Mouse (Mus musculus): ENCODE results near the gene Lamtor5. TPM values are rescaled to one million over a fixed set of nuclear protein-coding genes. Genes with fewer than 3 reads are reported as not detected.

Gene Lamtor5
- 187 and 189 TPM in 2 replicates for polyA plus RNA-seq (2014; fragmentation: Nextera tagmentation; extraction: Ambion mirVana)

GRCm38 (mm10) chr3:107278479-107279269 is at the start of gene Lamtor5:
Gene Lamtor5 (plus strand): TSS chr3:107278858.
- H3K27me3 ChIP-seq (ENCODE audit: control insufficient read depth, insufficient read depth, low read length), result no peaks in the 10 kb centered on the region
- WGBS, result 3% methylated on average over 43 of the region's 43 CpGs
- peak within 1 kb of the TSS; percentile 76 for H3K9ac ChIP-seq (ENCODE audit: low read length)
- H3K4me1 ChIP-seq (ENCODE audit: control insufficient read depth, insufficient read depth, low read length), result peaks cover 9% of the 10 kb centered on the region; the same call in 1 of the 2 replicates
- no peaks in the 10 kb centered on the region for H3K9me3 ChIP-seq (ENCODE audit: control insufficient read depth, low read length)
- H3K36me3 ChIP-seq (ENCODE audit: control insufficient read depth, insufficient read depth, low read length), result 0 out of 2 replicates have a peak, but pooled peaks cover 2% of the 10 kb centered on the region
- H3K4me2 ChIP-seq (ENCODE audit: low read depth), result peak within 1 kb of the TSS; percentile 69
- ATAC-seq (ENCODE audit: insufficient read depth, low FRiP score, low TSS enrichment) (peak; percentile 93), DNase-seq (ENCODE audit: low spot score) (peak; percentile 92)
- peak within 1 kb of the TSS; percentile 87 for H3K4me3 ChIP-seq (ENCODE audit: low read depth, low read length)
- H3K27ac ChIP-seq (ENCODE audit: low read depth, low read length), result no peak within 1 kb of the TSS

- Histone ChIP-seq H3K4me3 (ENCODE audit: low read depth, low read length) (no peak overlapping the region), H3K27ac (ENCODE audit: low read depth, low read length) (no peak overlapping the region), H3K36me3 (ENCODE audit: control insufficient read depth, insufficient read depth, low read length) (no peaks in the 10 kb centered on the region), H3K9ac (ENCODE audit: low read length) (no peak overlapping the region), H3K4me2 (ENCODE audit: low read depth) (no peak overlapping the region), H3K4me1 (ENCODE audit: control insufficient read depth, insufficient read depth, low read length) (no peaks in the 10 kb centered on the region; the same call in 1 of the 2 replicates), H3K9me3 (ENCODE audit: control insufficient read depth, low read length) (no peaks in the 10 kb centered on the region), H3K27me3 (ENCODE audit: control insufficient read depth, insufficient read depth, low read length) (no peaks in the 10 kb centered on the region)
- ATAC-seq (ENCODE audit: insufficient read depth, low FRiP score, low TSS enrichment), result no peak
- no peak for DNase-seq (ENCODE audit: low spot score)
- 82% methylated on average over 5 of the region's 5 CpGs for WGBS
Observed at GRCm38 (mm10) chr3:107229221-107229620, 49.4 kb upstream of the Lamtor5 start.

GRCm38 (mm10) chr3:107229822-107230221 is 48.8 kb upstream of the Lamtor5 start:
- Histone ChIP-seq H3K9ac (ENCODE audit: low read length) (no peak overlapping the region), H3K27me3 (ENCODE audit: control insufficient read depth, insufficient read depth, low read length) (no peaks in the 10 kb centered on the region), H3K4me1 (ENCODE audit: control insufficient read depth, insufficient read depth, low read length) (no peaks in the 10 kb centered on the region; the same call in 1 of the 2 replicates), H3K4me3 (ENCODE audit: low read depth, low read length) (no peak overlapping the region), H3K27ac (ENCODE audit: low read depth, low read length) (no peak overlapping the region), H3K4me2 (ENCODE audit: low read depth) (no peak overlapping the region), H3K9me3 (ENCODE audit: control insufficient read depth, low read length) (no peaks in the 10 kb centered on the region), H3K36me3 (ENCODE audit: control insufficient read depth, insufficient read depth, low read length) (no peaks in the 10 kb centered on the region)
- ATAC-seq (ENCODE audit: insufficient read depth, low FRiP score, low TSS enrichment) (no peak), DNase-seq (ENCODE audit: low spot score) (no peak)
- 79% methylated on average over 5 of the region's 5 CpGs for WGBS

- H3K4me3 ChIP-seq (ENCODE audit: low read depth, low read length), result no peak within 1 kb of the TSS
- no peaks in the 10 kb centered on the region for H3K27me3 ChIP-seq (ENCODE audit: control insufficient read depth, insufficient read depth, low read length)
- H3K27ac ChIP-seq (ENCODE audit: low read depth, low read length), result no peak within 1 kb of the TSS
- DNase-seq (ENCODE audit: low spot score) (no peak), ATAC-seq (ENCODE audit: insufficient read depth, low FRiP score, low TSS enrichment) (no peak)
- no peaks in the 10 kb centered on the region for H3K9me3 ChIP-seq (ENCODE audit: control insufficient read depth, low read length)
- no peak within 1 kb of the TSS for H3K4me2 ChIP-seq (ENCODE audit: low read depth)
- WGBS, result 58% methylated on average over 1 of the region's 1 CpGs
- no peaks in the 10 kb centered on the region; the same call in 1 of the 2 replicates for H3K4me1 ChIP-seq (ENCODE audit: control insufficient read depth, insufficient read depth, low read length)
- H3K9ac ChIP-seq (ENCODE audit: low read length), result no peak within 1 kb of the TSS
- H3K36me3 ChIP-seq (ENCODE audit: control insufficient read depth, insufficient read depth, low read length), result no peaks in the 10 kb centered on the region
Observed at GRCm38 (mm10) chr3:107230527-107230926, 48.1 kb upstream of the Lamtor5 start, which contains the start of gene A630076J17Rik. Gene A630076J17Rik (plus strand): TSS chr3:107230614.

- DNase-seq (ENCODE audit: low spot score) (peak; percentile 21), ATAC-seq (ENCODE audit: insufficient read depth, low FRiP score, low TSS enrichment) (no peak)
- no peaks in the 10 kb centered on the region; the same call in 1 of the 2 replicates for H3K4me1 ChIP-seq (ENCODE audit: control insufficient read depth, insufficient read depth, low read length)
- no peaks in the 10 kb centered on the region for H3K27me3 ChIP-seq (ENCODE audit: control insufficient read depth, insufficient read depth, low read length)
- 53% methylated on average over 4 of the region's 4 CpGs for whole genome bisulfite sequencing
- no peaks in the 10 kb centered on the region for H3K36me3 ChIP-seq (ENCODE audit: control insufficient read depth, insufficient read depth, low read length)
- H3K4me3 ChIP-seq (ENCODE audit: low read depth, low read length), result no peak overlapping the region
- H3K9me3 ChIP-seq (ENCODE audit: control insufficient read depth, low read length), result no peaks in the 10 kb centered on the region
- H3K27ac ChIP-seq (ENCODE audit: low read depth, low read length), result no peak overlapping the region
- no peak overlapping the region for H3K4me2 ChIP-seq (ENCODE audit: low read depth)
- H3K9ac ChIP-seq (ENCODE audit: low read length), result no peak overlapping the region
Observed at GRCm38 (mm10) chr3:107231202-107231601, 47.5 kb upstream of the Lamtor5 start.

- 7% methylated on average over 11 of the region's 11 CpGs for WGBS
- Histone ChIP-seq H3K4me2 (ENCODE audit: low read depth) (no peak overlapping the region), H3K4me1 (ENCODE audit: control insufficient read depth, insufficient read depth, low read length) (no peaks in the 10 kb centered on the region; the same call in 1 of the 2 replicates), H3K27ac (ENCODE audit: low read depth, low read length) (no peak overlapping the region), H3K27me3 (ENCODE audit: control insufficient read depth, insufficient read depth, low read length) (no peaks in the 10 kb centered on the region), H3K9ac (ENCODE audit: low read length) (no peak overlapping the region), H3K4me3 (ENCODE audit: low read depth, low read length) (no peak overlapping the region), H3K36me3 (ENCODE audit: control insufficient read depth, insufficient read depth, low read length) (no peaks in the 10 kb centered on the region), H3K9me3 (ENCODE audit: control insufficient read depth, low read length) (no peaks in the 10 kb centered on the region)
- DNase-seq (ENCODE audit: low spot score) (peak; percentile 86), ATAC-seq (ENCODE audit: insufficient read depth, low FRiP score, low TSS enrichment) (peak; percentile 18)
Observed at GRCm38 (mm10) chr3:107233351-107233813, 45.3 kb upstream of the Lamtor5 start.

GRCm38 (mm10) chr3:107233945-107234344 is 44.7 kb upstream of the Lamtor5 start:
- WGBS, result 29% methylated on average over 2 of the region's 2 CpGs
- Histone ChIP-seq H3K36me3 (ENCODE audit: control insufficient read depth, insufficient read depth, low read length) (no peaks in the 10 kb centered on the region), H3K27me3 (ENCODE audit: control insufficient read depth, insufficient read depth, low read length) (no peaks in the 10 kb centered on the region), H3K9me3 (ENCODE audit: control insufficient read depth, low read length) (no peaks in the 10 kb centered on the region), H3K4me1 (ENCODE audit: control insufficient read depth, insufficient read depth, low read length) (no peaks in the 10 kb centered on the region; the same call in 1 of the 2 replicates), H3K4me2 (ENCODE audit: low read depth) (no peak overlapping the region), H3K4me3 (ENCODE audit: low read depth, low read length) (no peak overlapping the region), H3K27ac (ENCODE audit: low read depth, low read length) (no peak overlapping the region), H3K9ac (ENCODE audit: low read length) (no peak overlapping the region)
- DNase-seq (ENCODE audit: low spot score), result no peak
- peak; percentile 17; the same call in 1 of the 2 replicates for ATAC-seq (ENCODE audit: insufficient read depth, low FRiP score, low TSS enrichment)

GRCm38 (mm10) chr3:107238051-107238450 is 40.6 kb upstream of the Lamtor5 start:
- WGBS, result 48% methylated on average over 2 of the region's 2 CpGs
- no peaks in the 10 kb centered on the region for H3K9me3 ChIP-seq (ENCODE audit: control insufficient read depth, low read length)
- ATAC-seq (ENCODE audit: insufficient read depth, low FRiP score, low TSS enrichment), result no peak

More at GRCm38 (mm10) chr3:107238051-107238450, 40.6 kb upstream of the Lamtor5 start:
- H3K36me3 ChIP-seq (ENCODE audit: control insufficient read depth, insufficient read depth, low read length), result no peaks in the 10 kb centered on the region
- H3K9ac ChIP-seq (ENCODE audit: low read length), result no peak overlapping the region
- H3K27ac ChIP-seq (ENCODE audit: low read depth, low read length), result no peak overlapping the region
- no peak overlapping the region for H3K4me3 ChIP-seq (ENCODE audit: low read depth, low read length)
- H3K4me1 ChIP-seq (ENCODE audit: control insufficient read depth, insufficient read depth, low read length), result no peaks in the 10 kb centered on the region
- H3K27me3 ChIP-seq (ENCODE audit: control insufficient read depth, insufficient read depth, low read length), result no peaks in the 10 kb centered on the region
- no peak for DNase-seq (ENCODE audit: low spot score)
- no peak overlapping the region for H3K4me2 ChIP-seq (ENCODE audit: low read depth)

All from neural tube, embryonic 11.5 days (tissue).